Mouse (Mus musculus) splenic B cell, adult 2 months (primary cell): ENCODE measurements around the gene Setmar.

ENCODE experiments used
- DNase-seq: peaks from one replicate; pipeline ENCODE4 v3.0.0-alpha.2; 2011; ENCODE audit warnings: low read depth, low spot score
- H3K27me3 ChIP-seq: 2 replicates; pipeline ENCODE4 v1.6.1; 2012; ENCODE audit warnings: mild to moderate bottlenecking, low read length, moderate library complexity, mixed read lengths; ENCODE audit not compliant: control insufficient read depth, poor library complexity, insufficient read depth, severe bottlenecking
- H3K36me3 ChIP-seq: 2 replicates; pipeline ENCODE4 v1.6.1; 2012; ENCODE audit warnings: mild to moderate bottlenecking, low read length, moderate library complexity, mixed read lengths; ENCODE audit not compliant: control insufficient read depth, poor library complexity, insufficient read depth, severe bottlenecking

The Setmar gene

GRCm38 (mm10) chr6:108095445-108095844 is 30.6 kb downstream of the Setmar start:
- H3K36me3 ChIP-seq = no peaks in the 10 kb centered on the region
- no peak for DNase-seq
- no peaks in the 10 kb centered on the region for H3K27me3 ChIP-seq

GRCm38 (mm10) chr6:108098171-108098845 is 33.5 kb downstream of the Setmar start:
- DNase-seq = peak; percentile 89
- Histone ChIP-seq H3K36me3 (no peaks in the 10 kb centered on the region), H3K27me3 (no peaks in the 10 kb centered on the region)

GRCm38 (mm10) chr6:108098846-108099217 is 34.0 kb downstream of the Setmar start:
- Histone ChIP-seq H3K36me3 (no peaks in the 10 kb centered on the region), H3K27me3 (no peaks in the 10 kb centered on the region)
- DNase-seq = no peak

GRCm38 (mm10) chr6:108101936-108102830 is 37.3 kb downstream of the Setmar start:
- Histone ChIP-seq H3K27me3 (no peaks in the 10 kb centered on the region), H3K36me3 (no peaks in the 10 kb centered on the region)
- no peak for DNase-seq

- H3K27me3 ChIP-seq = no peaks in the 10 kb centered on the region
- H3K36me3 ChIP-seq = peaks cover 3% of the 10 kb centered on the region; the same call in 1 of the 2 replicates
- DNase-seq = no peak
These were observed 42.5 kb downstream of the Setmar start for GRCm38 (mm10) chr6:108107376-108107775.

- no peak for DNase-seq
These were observed 45.5 kb downstream of the Setmar start for GRCm38 (mm10) chr6:108110336-108110735.

GRCm38 (mm10) chr6:108111693-108112092 is 46.8 kb downstream of the Setmar start:
- peaks cover 3% of the 10 kb centered on the region; the same call in 1 of the 2 replicates for H3K36me3 ChIP-seq
- no peaks in the 10 kb centered on the region for H3K27me3 ChIP-seq
- DNase-seq = no peak

More at GRCm38 (mm10) chr6:108110336-108110735, 45.5 kb downstream of the Setmar start:
- Histone ChIP-seq H3K36me3 (peaks cover 3% of the 10 kb centered on the region; the same call in 1 of the 2 replicates), H3K27me3 (no peaks in the 10 kb centered on the region)

GRCm38 (mm10) chr6:108114971-108115370 is 50.1 kb downstream of the Setmar start:
- DNase-seq = no peak
- no peaks in the 10 kb centered on the region for H3K27me3 ChIP-seq
- H3K36me3 ChIP-seq = 0 out of 2 replicates have a peak, but pooled peaks cover 2% of the 10 kb centered on the region

GRCm38 (mm10) chr6:108117881-108118280 is 53.0 kb downstream of the Setmar start:
- H3K36me3 ChIP-seq = 0 out of 2 replicates have a peak, but pooled peaks cover 2% of the 10 kb centered on the region
- H3K27me3 ChIP-seq = no peaks in the 10 kb centered on the region
- DNase-seq = no peak

GRCm38 (mm10) chr6:108125474-108125873 is 60.6 kb downstream of the Setmar start:
- Histone ChIP-seq H3K36me3 (no peaks in the 10 kb centered on the region), H3K27me3 (no peaks in the 10 kb centered on the region)
- DNase-seq = no peak

GRCm38 (mm10) chr6:108126631-108127030 is 61.8 kb downstream of the Setmar start:
- Histone ChIP-seq H3K36me3 (no peaks in the 10 kb centered on the region), H3K27me3 (no peaks in the 10 kb centered on the region)
- no peak for DNase-seq
